Mouse (Mus musculus): Measurements from ENCODE around the gene Rrp12.

GRCm38 (mm10) chr19:41839685-41840084 is 56.3 kb downstream of the Rrp12 start:
- TF ChIP-seq HCFC1 (IDR thresholded peaks at IDR 0.05; ENCODE audit: borderline replicate concordance, insufficient read depth, low read length) (no peak), MAFK (IDR thresholded peaks at IDR 0.05; ENCODE audit: insufficient read depth, low read depth, low read length) (no peak), CHD2 (IDR thresholded peaks at IDR 0.05; ENCODE audit: low read depth, low read length) (no peak)

All from ES-E14 (cell line).